Mouse (Mus musculus): Measurements from ENCODE around the gene Mmp14. TPM values are rescaled to one million over a fixed set of nuclear protein-coding genes. Genes with fewer than 3 reads are reported as not detected.

Gene Mmp14
- polyA plus RNA-seq, 1 experiment from 2014 or later = 69.5 TPM

DNA sequence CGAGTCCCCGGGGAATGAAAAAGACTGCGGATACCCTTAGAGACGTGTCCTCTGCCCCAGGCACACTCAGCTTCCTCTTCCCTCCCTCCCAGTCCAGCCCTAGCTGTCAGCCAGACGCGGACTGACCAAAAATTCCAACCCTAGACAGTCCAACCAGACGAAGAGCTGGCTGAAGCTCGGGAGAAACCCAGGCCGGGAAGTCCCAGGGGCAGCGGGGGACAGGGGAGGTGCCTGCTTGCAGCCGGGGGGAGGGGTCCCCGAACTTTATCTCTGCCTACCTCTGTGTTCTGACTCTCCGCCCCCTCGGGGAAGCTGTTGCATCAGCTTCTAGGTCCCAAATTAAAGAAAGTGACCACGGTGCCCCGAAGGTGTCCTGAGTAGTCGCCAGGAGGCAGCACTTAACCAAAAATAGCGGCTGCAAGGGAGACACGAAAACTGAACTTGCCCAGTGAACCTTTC, 13.8 kb upstream of the Mmp14 start, which contains the start of gene Slc7a7:
Gene Slc7a7 (minus strand): TSS at position 158 of the 459 bp plus-strand sequence.
- Histone ChIP-seq H3K9me3 (no peaks in the 10 kb centered on the region), H3K27me3 (replicated peaks; ENCODE audit: low read depth, poor library complexity, severe bottlenecking) (peaks cover 53% of the 10 kb centered on the region), H3K36me3 (replicated peaks) (no peaks in the 10 kb centered on the region), H3K27ac (replicated peaks) (peak within 1 kb of the TSS; percentile 31; the same call in 1 of the 2 replicates), H3K4me3 (peak within 1 kb of the TSS; percentile 44), H3K4me1 (peaks cover 35% of the 10 kb centered on the region)
- DNase-seq (ENCODE audit: low spot score) = peak; percentile 49
- 2% methylated on average over 19 of the region's 19 CpGs for WGBS

- no peak overlapping the region for H3K4me3 ChIP-seq
- H3K27ac ChIP-seq (replicated peaks) = no peak overlapping the region
- DNase-seq (ENCODE audit: low spot score) = peak; percentile 36
- no peaks in the 10 kb centered on the region for H3K9me3 ChIP-seq
- H3K27me3 ChIP-seq (replicated peaks; ENCODE audit: low read depth, poor library complexity, severe bottlenecking) = peaks cover 22% of the 10 kb centered on the region
- H3K36me3 ChIP-seq (replicated peaks) = no peaks in the 10 kb centered on the region
- WGBS = 61% methylated on average over 2 of the region's 2 CpGs
- H3K4me1 ChIP-seq = peaks cover 14% of the 10 kb centered on the region
Observed at GRCm38 (mm10) chr14:54421014-54421413, 10.4 kb upstream of the Mmp14 start.

GRCm38 (mm10) chr14:54423406-54423805, 8.0 kb upstream of the Mmp14 start:
- Histone ChIP-seq H3K27ac (replicated peaks) (no peak overlapping the region), H3K27me3 (replicated peaks; ENCODE audit: low read depth, poor library complexity, severe bottlenecking) (peaks cover 4% of the 10 kb centered on the region; the same call in 1 of the 2 replicates), H3K4me3 (no peak overlapping the region), H3K4me1 (peaks cover 13% of the 10 kb centered on the region), H3K9me3 (no peaks in the 10 kb centered on the region), H3K36me3 (replicated peaks) (peaks cover 3% of the 10 kb centered on the region)
- WGBS = 62% methylated on average over 5 of the region's 5 CpGs
- no peak for DNase-seq (ENCODE audit: low spot score)

DNA sequence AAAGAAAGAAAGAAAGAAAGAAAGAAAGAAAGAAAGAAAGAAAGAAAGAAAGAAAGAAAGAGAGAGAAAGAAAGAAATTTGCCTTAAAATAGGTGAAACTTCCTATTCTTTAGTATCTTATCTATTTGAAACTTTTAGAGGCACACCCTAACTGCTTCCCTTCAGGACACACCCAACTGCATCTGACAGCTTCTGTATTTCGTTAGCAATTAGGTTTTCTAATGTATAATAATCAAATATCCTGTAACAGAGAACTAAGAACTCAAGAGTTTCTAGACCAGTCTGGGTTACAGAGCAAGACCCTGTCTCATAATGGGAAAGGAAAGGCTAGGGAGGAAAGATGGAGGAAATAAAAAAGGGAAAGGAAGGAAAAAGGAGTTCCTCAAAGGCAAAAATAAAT, 6.8 kb upstream of the Mmp14 start:
- DNase-seq (ENCODE audit: low spot score) = no peak
- 0 out of 2 replicates have a peak, but pooled peaks cover 2% of the 10 kb centered on the region for H3K27me3 ChIP-seq (replicated peaks; ENCODE audit: low read depth, poor library complexity, severe bottlenecking)
- peaks cover 18% of the 10 kb centered on the region for H3K4me1 ChIP-seq
- no peaks in the 10 kb centered on the region for H3K9me3 ChIP-seq
- peaks cover 15% of the 10 kb centered on the region for H3K36me3 ChIP-seq (replicated peaks)
- no peak overlapping the region for H3K4me3 ChIP-seq
- 83% methylated on average over 1 of the region's 1 CpGs for WGBS
- H3K27ac ChIP-seq (replicated peaks) = no peak overlapping the region

DNA sequence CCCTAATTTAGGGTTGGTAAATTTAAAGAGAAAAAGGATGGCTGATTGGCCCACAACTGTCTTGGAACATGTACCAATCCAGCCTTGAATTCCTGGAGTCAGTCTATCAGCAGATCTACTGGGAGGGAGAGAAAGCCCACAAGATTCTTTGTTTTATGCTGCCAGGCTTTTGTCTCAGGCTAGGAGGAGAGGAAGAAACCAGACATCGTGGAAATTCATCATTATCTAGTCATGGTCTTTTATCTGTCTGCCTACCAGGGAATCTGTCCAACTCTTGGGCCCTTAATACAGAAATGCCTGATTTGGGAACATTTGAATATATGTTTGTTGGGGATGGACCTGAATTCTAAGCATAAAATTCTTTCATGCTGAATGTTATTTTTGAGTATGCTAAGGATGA, 5.9 kb upstream of the Mmp14 start:
- no peak for DNase-seq (ENCODE audit: low spot score)
- no peak overlapping the region for H3K27ac ChIP-seq (replicated peaks)
- H3K9me3 ChIP-seq = no peaks in the 10 kb centered on the region
- 97% methylated on average over 1 of the region's 1 CpGs for WGBS
- H3K27me3 ChIP-seq (replicated peaks; ENCODE audit: low read depth, poor library complexity, severe bottlenecking) = peaks cover 6% of the 10 kb centered on the region; the same call in 1 of the 2 replicates
- peak overlapping the region; percentile 93 for H3K4me3 ChIP-seq
- H3K4me1 ChIP-seq = peaks cover 27% of the 10 kb centered on the region
- H3K36me3 ChIP-seq (replicated peaks) = peaks cover 18% of the 10 kb centered on the region

GRCm38 (mm10) chr14:54426003-54426688, 5.3 kb upstream of the Mmp14 start:
- H3K4me3 ChIP-seq = peak overlapping the region; percentile 93
- 34% methylated on average over 14 of the region's 14 CpGs for WGBS
- no peak for DNase-seq (ENCODE audit: low spot score)
- peaks cover 11% of the 10 kb centered on the region; the same call in 1 of the 2 replicates for H3K27me3 ChIP-seq (replicated peaks; ENCODE audit: low read depth, poor library complexity, severe bottlenecking)
- H3K36me3 ChIP-seq (replicated peaks) = peaks cover 18% of the 10 kb centered on the region
- H3K4me1 ChIP-seq = peaks cover 33% of the 10 kb centered on the region
- H3K9me3 ChIP-seq = no peaks in the 10 kb centered on the region
- H3K27ac ChIP-seq (replicated peaks) = peak overlapping the region; percentile 94

GRCm38 (mm10) chr14:54426689-54427398, 4.6 kb upstream of the Mmp14 start, which contains the start of gene Mrpl52:
Mrpl52 (plus strand) TSS chr14:54426909.
- DNase-seq (ENCODE audit: low spot score) = peak; percentile 95
- WGBS = under 1% methylated on average over 48 of the region's 48 CpGs
- Histone ChIP-seq H3K4me1 (peaks cover 38% of the 10 kb centered on the region), H3K27me3 (replicated peaks; ENCODE audit: low read depth, poor library complexity, severe bottlenecking) (peaks cover 11% of the 10 kb centered on the region; the same call in 1 of the 2 replicates), H3K36me3 (replicated peaks) (peaks cover 18% of the 10 kb centered on the region), H3K4me3 (peak within 1 kb of the TSS; percentile 93), H3K9me3 (no peaks in the 10 kb centered on the region), H3K27ac (replicated peaks) (peak within 1 kb of the TSS; percentile 94)

DNA sequence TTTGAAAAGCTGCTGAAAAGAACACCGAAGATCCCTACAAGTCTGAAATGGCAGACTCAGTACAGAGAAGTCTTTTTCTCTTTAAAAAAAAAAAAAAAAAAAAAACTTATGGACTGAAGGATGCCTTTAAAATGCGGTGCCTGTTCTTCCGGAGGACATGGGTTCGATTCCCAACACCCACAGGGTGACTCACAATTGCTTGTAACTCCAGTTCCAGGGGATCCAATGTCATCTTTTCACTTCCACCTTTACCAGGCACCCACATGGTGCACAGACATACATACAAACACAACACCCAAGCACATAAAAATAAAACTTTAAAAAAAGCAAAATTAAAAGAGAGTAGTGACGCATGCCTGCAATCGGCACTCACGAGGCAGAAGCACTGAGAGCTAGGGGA, 3.7 kb upstream of the Mmp14 start:
- H3K36me3 ChIP-seq (replicated peaks) = peaks cover 18% of the 10 kb centered on the region
- peaks cover 19% of the 10 kb centered on the region for H3K27me3 ChIP-seq (replicated peaks; ENCODE audit: low read depth, poor library complexity, severe bottlenecking)
- H3K4me1 ChIP-seq = peaks cover 47% of the 10 kb centered on the region
- H3K9me3 ChIP-seq = no peaks in the 10 kb centered on the region
- DNase-seq (ENCODE audit: low spot score) = no peak
- H3K4me3 ChIP-seq = peak overlapping the region; percentile 93
- 92% methylated on average over 7 of the region's 7 CpGs for WGBS
- H3K27ac ChIP-seq (replicated peaks) = no peak overlapping the region

GRCm38 (mm10) chr14:54428421-54428820, 3.0 kb upstream of the Mmp14 start:
- Histone ChIP-seq H3K27ac (replicated peaks) (no peak overlapping the region), H3K4me1 (peaks cover 54% of the 10 kb centered on the region), H3K9me3 (no peaks in the 10 kb centered on the region), H3K4me3 (no peak overlapping the region), H3K27me3 (replicated peaks; ENCODE audit: low read depth, poor library complexity, severe bottlenecking) (peaks cover 26% of the 10 kb centered on the region), H3K36me3 (replicated peaks) (peaks cover 18% of the 10 kb centered on the region)
- no peak for DNase-seq (ENCODE audit: low spot score)
- 94% methylated on average over 5 of the region's 5 CpGs for WGBS

DNA sequence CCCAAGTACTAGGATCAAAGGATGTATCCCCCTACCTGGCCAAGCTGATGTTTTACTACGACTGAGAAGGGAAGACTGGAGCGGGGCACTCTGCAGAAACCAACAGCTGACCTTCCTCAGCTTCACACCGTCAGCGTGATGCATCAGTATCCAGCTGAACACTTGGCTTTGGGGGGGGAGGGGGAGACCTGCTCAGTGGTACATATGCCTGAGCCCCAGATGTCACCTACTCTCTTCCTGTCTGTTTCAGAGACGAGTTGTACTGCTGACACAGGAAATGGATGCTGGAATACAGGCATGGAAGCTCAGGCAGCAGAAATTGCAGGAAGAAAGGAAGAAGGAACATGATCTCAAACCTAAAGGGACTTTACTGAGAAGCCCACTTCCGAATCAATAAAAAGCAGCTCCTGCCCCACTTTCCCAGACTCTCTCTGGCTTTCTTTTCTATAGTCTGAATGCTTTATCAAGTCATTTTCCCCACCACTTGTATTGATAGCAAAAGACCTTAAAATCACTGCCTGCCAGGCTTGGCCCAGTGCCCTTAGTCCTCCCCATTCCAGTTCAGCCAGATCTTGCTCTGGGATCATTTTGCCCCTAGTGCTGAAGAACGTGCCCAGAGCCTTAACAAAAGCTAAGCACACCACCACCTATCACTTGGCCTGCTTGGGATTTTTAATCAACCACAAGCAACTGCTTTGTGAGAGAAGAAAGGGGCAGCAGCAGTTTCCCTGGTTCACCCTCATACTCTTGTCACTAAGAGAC, 1.9 kb upstream of the Mmp14 start:
- Histone ChIP-seq H3K36me3 (replicated peaks) (peaks cover 18% of the 10 kb centered on the region), H3K4me3 (peak overlapping the region; percentile 8; the same call in 1 of the 2 replicates), H3K27me3 (replicated peaks; ENCODE audit: low read depth, poor library complexity, severe bottlenecking) (peaks cover 29% of the 10 kb centered on the region), H3K9me3 (no peaks in the 10 kb centered on the region), H3K4me1 (peaks cover 65% of the 10 kb centered on the region), H3K27ac (replicated peaks) (peak overlapping the region; percentile 35; the same call in 1 of the 2 replicates)
- WGBS = 71% methylated on average over 7 of the region's 7 CpGs
- DNase-seq (ENCODE audit: low spot score) = no peak

DNA sequence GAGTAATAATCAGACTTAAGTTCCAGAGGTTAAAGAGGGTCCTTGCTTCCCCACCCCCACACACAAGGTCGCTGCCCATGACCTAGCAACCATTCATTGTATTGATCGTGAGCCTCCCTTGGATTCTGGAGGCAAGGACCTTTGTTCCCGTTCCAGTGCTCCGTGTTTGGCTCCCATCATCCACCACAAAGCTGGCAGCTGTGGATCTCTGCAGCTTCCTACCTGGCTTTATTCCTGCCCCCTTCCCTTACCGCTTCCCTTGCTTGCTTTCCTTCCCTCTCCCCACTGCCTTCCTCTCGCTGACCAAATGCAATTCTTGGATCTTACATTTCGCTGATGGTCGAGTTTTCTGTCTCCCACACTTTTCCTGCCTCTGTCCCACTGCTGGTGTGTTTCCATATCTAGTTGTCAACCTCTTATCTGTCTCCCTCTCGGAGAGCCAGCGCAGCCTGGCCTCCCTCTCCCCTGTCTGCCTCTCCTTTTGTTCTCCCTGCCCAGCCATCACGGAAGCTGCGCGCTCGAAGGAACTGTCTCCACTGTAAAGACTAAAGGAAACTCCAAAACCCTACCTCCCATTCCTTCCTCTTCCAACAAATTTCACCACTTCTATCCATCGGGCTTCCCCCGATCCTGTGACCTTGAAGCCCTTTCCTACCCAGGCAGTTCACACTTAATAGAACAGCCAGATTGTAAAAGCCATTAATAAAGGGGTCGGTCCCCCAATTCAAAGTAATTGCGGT, 836 bp upstream of the Mmp14 start:
- DNase-seq (ENCODE audit: low spot score) = peak; percentile 54
- Histone ChIP-seq H3K4me3 (peak overlapping the region; percentile 88), H3K9me3 (no peaks in the 10 kb centered on the region), H3K4me1 (peaks cover 72% of the 10 kb centered on the region), H3K36me3 (replicated peaks) (peaks cover 24% of the 10 kb centered on the region), H3K27ac (replicated peaks) (peak overlapping the region; percentile 98), H3K27me3 (replicated peaks; ENCODE audit: low read depth, poor library complexity, severe bottlenecking) (peaks cover 29% of the 10 kb centered on the region)
- 5% methylated on average over 18 of the region's 18 CpGs for WGBS
